Mouse (Mus musculus) hindbrain, embryonic 16.5 days (tissue): Measurements from ENCODE around the gene Tfr2. TPM values are rescaled to one million over a fixed set of nuclear protein-coding genes. Genes with fewer than 3 reads are reported as not detected.
A peak's percentile ranks its signal among the peaks of the same experiment; 100 is the strongest.

Experiments used
- ATAC-seq: fragments of 200-750 bp; cut with Nextera tagmentation; 2 replicates; pipeline ENCODE4 v1.8.0; 2017; ENCODE audit warnings: moderate TSS enrichment, moderate library complexity
- H3K27ac ChIP-seq: fragments of 300-500 bp; sonication (generic); 2 replicates; pipeline ENCODE4 v1.5.1; 2014; ENCODE audit warnings: low read depth, mild to moderate bottlenecking, control low read depth, low read length, moderate library complexity
- H3K27me3 ChIP-seq: fragments of 300-500 bp; sonication (generic); replicated peaks from 2 replicates; pipeline ENCODE4 v1.6.1; 2014; ENCODE audit warnings: low read length; ENCODE audit not compliant: control insufficient read depth, insufficient read depth
- H3K36me3 ChIP-seq: fragments of 300-500 bp; sonication (generic); 2 replicates; pipeline ENCODE4 v1.6.1; 2014; ENCODE audit warnings: mild to moderate bottlenecking, low read length, moderate library complexity, mixed read lengths; ENCODE audit not compliant: control insufficient read depth, insufficient read depth
- H3K4me1 ChIP-seq: fragments of 300-500 bp; sonication (generic); 2 replicates; pipeline ENCODE4 v1.6.1; 2014; ENCODE audit warnings: low read depth, low read length; ENCODE audit not compliant: control insufficient read depth, insufficient read depth
- H3K4me2 ChIP-seq: fragments of 300-500 bp; sonication (generic); 2 replicates; pipeline ENCODE4 v1.6.1; 2014; ENCODE audit warnings: mild to moderate bottlenecking, low read length, control low read depth, moderate library complexity
- H3K4me3 ChIP-seq: fragments of 300-500 bp; sonication (generic); 2 replicates; pipeline ENCODE4 v1.5.1; 2014; ENCODE audit warnings: mild to moderate bottlenecking, low read length, control low read depth, moderate library complexity
- H3K9ac ChIP-seq: fragments of 300-500 bp; sonication (generic); 2 replicates; pipeline ENCODE4 v1.6.1; 2014; ENCODE audit warnings: low read depth, mild to moderate bottlenecking, control low read depth, low read length, moderate library complexity
- H3K9me3 ChIP-seq: fragments of 300-500 bp; sonication (generic); 2 replicates; pipeline ENCODE4 v1.6.1; 2014; ENCODE audit warnings: mild to moderate bottlenecking, low read length, moderate library complexity; ENCODE audit not compliant: control insufficient read depth
- WGBS: fragments of 180-500 bp; shearing (Covaris S2); extraction: QIAGEN DNeasy Blood & Tissue Kit; methylation state at CpG from one replicate; pipeline ENCODE4 v1.1.7; 2014; 5-methylcytosine and 5-hydroxymethylcytosine counted together
- polyA plus RNA-seq: library from polyadenylated mRNA; unstranded; fragments of >200 nt; fragmentation: Nextera tagmentation; extraction: Ambion mirVana; gene quantifications from 2 replicates; pipeline ENCODE4 v1.2.1, GENCODE M21; 2015

Tfr2 gene
- polyA plus RNA-seq, 1 experiment from 2014 or later: 8.4 TPM

DNA sequence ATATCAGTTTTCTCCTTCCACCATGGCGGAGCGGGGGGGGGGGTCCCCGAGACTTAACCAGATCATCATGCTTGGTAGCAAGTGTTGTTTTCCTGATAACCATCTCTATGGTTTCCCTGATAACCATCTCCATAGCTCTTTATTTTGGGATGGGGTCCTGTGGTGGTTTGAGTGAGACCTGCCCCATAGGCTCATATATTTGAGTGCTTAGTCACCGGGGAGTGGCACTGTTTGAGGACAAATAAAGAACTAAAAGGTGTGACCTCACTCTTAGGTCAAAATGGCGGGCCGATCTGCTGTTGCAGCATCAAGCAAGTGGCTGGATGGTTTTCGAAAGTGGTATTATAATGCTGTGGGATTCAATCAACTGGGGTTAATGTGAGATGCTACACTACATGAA, 45.7 kb downstream of the Tfr2 start:
- Histone ChIP-seq H3K9me3 (no peaks in the 10 kb centered on the region), H3K27me3 (no peaks in the 10 kb centered on the region), H3K4me3 (no peak overlapping the region), H3K4me1 (no peaks in the 10 kb centered on the region), H3K4me2 (no peak overlapping the region), H3K27ac (no peak overlapping the region), H3K36me3 (no peaks in the 10 kb centered on the region), H3K9ac (no peak overlapping the region)
- ATAC-seq: no peak
- whole genome bisulfite sequencing: 89% methylated on average over 7 of the region's 7 CpGs

DNA sequence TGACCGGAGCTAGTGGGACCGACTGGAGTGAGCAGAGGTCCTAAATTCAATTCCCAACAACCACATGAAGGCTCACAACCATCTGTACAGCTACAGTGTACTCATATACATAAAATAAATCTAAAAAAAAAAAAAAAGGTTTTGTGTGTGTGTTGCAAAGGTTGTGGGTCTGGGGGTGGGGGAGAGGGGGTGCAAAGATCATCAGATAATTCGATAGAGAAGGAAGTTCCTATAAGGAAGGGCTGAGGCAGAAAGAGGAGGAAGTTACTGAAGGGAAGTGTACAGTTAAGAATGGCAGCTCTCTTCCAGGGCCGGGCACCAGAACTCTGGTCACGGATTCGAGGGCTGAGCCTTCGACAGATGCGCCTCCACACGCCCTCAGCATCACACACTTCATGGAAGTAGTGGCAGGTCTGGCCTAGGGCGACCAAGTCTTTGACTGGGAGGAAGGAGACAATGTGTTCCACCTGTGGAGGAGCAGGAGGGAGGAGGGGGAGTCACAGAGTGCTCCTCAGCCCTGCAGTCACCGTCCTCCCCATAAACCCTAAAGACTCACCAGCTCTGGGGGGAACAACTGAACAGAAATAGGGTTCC, 54.4 kb downstream of the Tfr2 start:
- no peak overlapping the region for H3K4me3 ChIP-seq
- H3K27ac ChIP-seq: no peak overlapping the region
- no peaks in the 10 kb centered on the region for H3K36me3 ChIP-seq
- H3K4me1 ChIP-seq: peaks cover 4% of the 10 kb centered on the region; the same call in 1 of the 2 replicates
- H3K27me3 ChIP-seq: no peaks in the 10 kb centered on the region
- WGBS: 83% methylated on average over 11 of the region's 11 CpGs
- H3K9me3 ChIP-seq: no peaks in the 10 kb centered on the region
- H3K4me2 ChIP-seq: no peak overlapping the region
- ATAC-seq: no peak
- no peak overlapping the region for H3K9ac ChIP-seq

DNA sequence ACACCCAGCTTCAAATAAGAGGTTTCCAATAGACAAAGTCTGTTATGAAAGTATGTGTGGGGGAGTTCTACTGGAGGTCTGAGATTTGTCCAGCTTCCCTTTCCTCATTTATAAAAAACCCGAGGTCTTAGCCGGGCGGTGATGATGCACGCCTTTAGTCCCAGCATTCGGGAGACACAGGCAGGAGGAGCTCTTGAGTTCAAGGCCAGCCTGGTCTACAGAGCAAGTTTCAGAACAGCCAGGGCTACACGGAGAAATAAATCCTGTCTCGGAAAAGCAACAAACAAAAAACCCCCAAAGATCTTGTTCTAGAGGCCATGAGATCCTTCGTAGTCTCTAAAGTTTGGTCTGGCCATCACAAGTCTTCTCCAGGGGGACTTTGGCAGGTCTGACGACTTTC, 58.4 kb downstream of the Tfr2 start:
- Histone ChIP-seq H3K4me2 (peak overlapping the region; percentile 80), H3K27me3 (no peaks in the 10 kb centered on the region), H3K9ac (peak overlapping the region; percentile 81), H3K4me3 (peak overlapping the region; percentile 99), H3K27ac (peak overlapping the region; percentile 91), H3K4me1 (peaks cover 29% of the 10 kb centered on the region), H3K9me3 (no peaks in the 10 kb centered on the region), H3K36me3 (no peaks in the 10 kb centered on the region)
- ATAC-seq: no peak
- WGBS: 6% methylated on average over 9 of the region's 9 CpGs

DNA sequence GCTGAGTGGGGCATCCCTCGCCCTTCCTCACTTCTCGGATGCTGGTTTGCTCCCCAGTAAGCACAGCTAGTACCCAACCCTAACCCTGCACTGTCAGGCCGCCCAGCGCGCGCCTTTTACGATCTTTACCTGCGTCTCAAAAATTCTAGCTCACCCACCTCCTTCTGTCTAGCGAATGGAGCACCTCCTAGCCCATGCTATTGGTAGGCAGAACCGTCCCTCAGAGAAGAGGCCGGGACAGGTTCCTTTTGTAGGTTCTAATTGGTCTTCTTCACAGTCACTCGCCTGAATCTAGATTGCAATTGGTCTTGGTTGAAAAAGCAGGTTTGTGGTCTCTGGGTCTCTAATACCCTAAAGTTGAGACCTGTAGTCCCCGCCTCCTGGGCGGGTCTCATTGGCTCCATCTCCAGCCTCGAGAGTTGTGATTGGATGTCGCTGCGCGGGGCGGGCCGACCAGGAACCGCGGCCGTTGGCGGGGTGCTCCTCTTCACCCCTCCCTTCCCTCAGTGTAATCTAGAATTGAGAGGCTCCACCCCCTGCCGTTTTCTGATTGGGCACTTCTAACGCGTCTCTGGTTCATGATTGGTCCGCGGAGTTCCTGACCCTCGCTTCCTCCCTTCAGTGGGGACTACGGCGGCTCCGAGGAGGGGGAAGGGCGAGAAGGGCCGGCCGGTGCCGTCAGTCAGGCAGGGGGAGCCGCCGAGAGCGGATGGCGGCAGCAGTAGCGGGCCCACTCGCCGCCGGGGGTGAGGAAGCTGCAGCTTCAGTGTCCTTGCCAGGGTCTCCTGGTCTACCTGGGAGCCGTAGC, 59.1 kb downstream of the Tfr2 start, which contains the start of the genes Fbxo24, Lrch4 and Gm20605:
TSS of gene Fbxo24 (minus strand) at position 505 of the 808 bp plus-strand sequence.
TSS of gene Lrch4 (plus strand) at position 624 of the 808 bp plus-strand sequence.
TSS of gene Gm20605 (plus strand) at position 678 of the 808 bp plus-strand sequence.
- peak; percentile 99 for ATAC-seq
- Histone ChIP-seq H3K27ac (peak within 1 kb of the TSS; percentile 92), H3K9ac (peak within 1 kb of the TSS; percentile 92), H3K27me3 (no peaks in the 10 kb centered on the region), H3K36me3 (no peaks in the 10 kb centered on the region; the same call in 1 of the 2 replicates), H3K4me2 (peak within 1 kb of the TSS; percentile 97), H3K4me1 (peaks cover 29% of the 10 kb centered on the region), H3K4me3 (peak within 1 kb of the TSS; percentile 99), H3K9me3 (no peaks in the 10 kb centered on the region)
- WGBS: under 1% methylated on average over 44 of the region's 46 CpGs

DNA sequence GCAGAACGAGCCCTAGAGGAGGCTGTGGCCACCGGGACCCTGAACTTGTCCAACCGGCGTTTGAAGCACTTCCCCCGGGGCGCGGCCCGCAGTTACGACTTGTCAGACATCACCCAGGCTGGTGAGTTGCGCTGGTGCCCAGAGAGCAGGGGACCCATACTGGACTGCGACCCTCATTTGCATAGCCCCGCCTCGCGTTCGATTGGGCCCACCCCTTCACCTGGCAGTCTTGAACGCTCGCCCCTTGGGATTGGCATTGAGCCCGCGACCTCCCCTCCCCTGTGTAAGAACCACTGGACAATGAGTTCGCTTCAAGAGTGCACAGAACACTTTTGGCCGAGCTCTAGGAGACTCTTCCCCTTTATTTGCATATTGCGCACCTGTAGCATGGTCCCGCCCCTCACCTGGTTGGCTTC, 59.7 kb downstream of the Tfr2 start:
- Histone ChIP-seq H3K4me2 (peak overlapping the region; percentile 97), H3K27me3 (no peaks in the 10 kb centered on the region), H3K36me3 (peaks cover 5% of the 10 kb centered on the region; the same call in 1 of the 2 replicates), H3K4me1 (peaks cover 29% of the 10 kb centered on the region), H3K9ac (peak overlapping the region; percentile 92), H3K9me3 (no peaks in the 10 kb centered on the region), H3K27ac (peak overlapping the region; percentile 92), H3K4me3 (peak overlapping the region; percentile 99)
- ATAC-seq: peak; percentile 19; the same call in 1 of the 2 replicates
- under 1% methylated on average over 23 of the region's 23 CpGs for WGBS

DNA sequence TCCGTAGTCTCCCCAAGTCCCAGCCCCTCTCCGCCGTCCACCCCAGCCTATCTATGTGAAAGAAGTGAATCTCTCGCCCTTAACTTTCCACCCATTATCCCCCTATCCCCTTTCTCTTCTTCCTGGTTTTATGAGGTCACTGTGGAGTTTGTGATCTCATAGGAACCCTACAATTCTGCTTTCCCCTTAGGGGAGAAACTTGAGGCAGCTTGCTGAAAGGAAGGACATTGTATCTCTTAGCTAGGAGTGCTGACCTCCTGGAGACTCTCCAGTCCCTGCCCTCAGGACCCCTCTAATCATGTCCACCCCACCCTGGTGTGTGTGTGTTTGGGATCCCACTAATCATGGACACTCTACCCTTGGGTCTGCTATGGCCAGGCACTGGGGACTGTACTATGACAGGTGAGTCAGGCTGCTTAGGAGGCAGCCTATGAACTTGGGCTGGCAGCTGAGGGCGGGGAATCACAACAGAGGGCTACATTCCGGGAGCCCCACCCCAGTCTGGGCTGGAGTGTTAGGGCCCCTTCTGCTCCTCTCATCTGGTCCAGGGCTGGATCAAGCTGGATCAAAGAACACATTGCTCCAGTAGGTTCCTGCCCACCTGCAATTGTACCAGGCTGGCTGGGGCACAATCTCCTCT, 60.4 kb downstream of the Tfr2 start:
- Histone ChIP-seq H3K36me3 (peaks cover 5% of the 10 kb centered on the region; the same call in 1 of the 2 replicates), H3K4me2 (peak overlapping the region; percentile 97), H3K4me3 (peak overlapping the region; percentile 99), H3K27ac (peak overlapping the region; percentile 37; the same call in 1 of the 2 replicates), H3K4me1 (peaks cover 29% of the 10 kb centered on the region), H3K27me3 (no peaks in the 10 kb centered on the region), H3K9me3 (no peaks in the 10 kb centered on the region), H3K9ac (peak overlapping the region; percentile 92)
- 25% methylated on average over 6 of the region's 6 CpGs for WGBS
- no peak for ATAC-seq

DNA sequence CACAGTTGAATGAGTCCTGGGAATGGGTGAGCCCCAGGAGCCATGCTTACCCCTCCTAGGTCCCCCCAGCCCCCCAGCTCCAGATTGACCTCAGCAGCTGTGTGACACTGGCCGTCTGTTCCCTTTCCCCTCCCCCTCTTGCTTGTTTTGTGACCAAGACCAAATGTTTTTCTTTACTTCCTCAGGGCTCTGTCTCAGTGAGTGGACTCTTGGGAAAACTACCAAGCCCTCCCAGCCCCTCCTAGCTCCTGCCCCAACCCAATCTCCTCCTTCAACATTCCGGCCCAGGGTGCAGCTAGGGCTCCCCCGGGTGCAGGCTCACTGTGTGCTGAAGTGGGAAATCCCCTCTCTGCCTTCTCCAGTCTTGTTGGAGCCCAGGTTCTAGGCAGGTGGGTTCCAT, 61.0 kb downstream of the Tfr2 start:
- peak overlapping the region; percentile 97 for H3K4me2 ChIP-seq
- WGBS: 30% methylated on average over 3 of the region's 3 CpGs
- no peak for ATAC-seq
- peaks cover 29% of the 10 kb centered on the region for H3K4me1 ChIP-seq
- peaks cover 8% of the 10 kb centered on the region for H3K36me3 ChIP-seq
- peak overlapping the region; percentile 64; the same call in 1 of the 2 replicates for H3K27ac ChIP-seq
- H3K27me3 ChIP-seq: no peaks in the 10 kb centered on the region
- no peaks in the 10 kb centered on the region for H3K9me3 ChIP-seq
- H3K4me3 ChIP-seq: peak overlapping the region; percentile 99; the same call in 1 of the 2 replicates
- peak overlapping the region; percentile 47 for H3K9ac ChIP-seq

DNA sequence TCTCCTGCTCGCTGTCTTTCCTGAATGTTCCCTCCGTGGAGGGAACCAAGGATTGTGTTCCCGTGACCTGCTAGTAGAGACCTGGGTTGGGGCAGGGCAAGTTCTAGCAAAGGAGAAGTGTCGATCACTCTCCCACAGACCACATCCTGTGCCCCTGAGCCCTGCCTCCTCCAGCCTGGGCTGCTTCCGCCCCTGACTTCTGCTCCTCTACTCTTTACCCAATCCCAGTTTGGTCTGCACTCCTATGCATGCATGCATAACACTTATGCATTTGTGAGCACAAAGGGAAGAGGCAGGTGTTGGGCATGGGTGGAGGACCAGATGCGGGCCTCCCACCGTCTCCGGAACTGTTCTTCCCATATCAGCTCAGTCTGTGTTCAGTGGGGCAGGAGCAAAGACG, 61.5 kb downstream of the Tfr2 start:
- Histone ChIP-seq H3K9ac (peak overlapping the region; percentile 47; the same call in 1 of the 2 replicates), H3K4me1 (peaks cover 29% of the 10 kb centered on the region), H3K4me3 (no peak overlapping the region; the same call in 1 of the 2 replicates), H3K36me3 (peaks cover 12% of the 10 kb centered on the region), H3K4me2 (peak overlapping the region; percentile 97), H3K9me3 (no peaks in the 10 kb centered on the region), H3K27ac (peak overlapping the region; percentile 64; the same call in 1 of the 2 replicates), H3K27me3 (no peaks in the 10 kb centered on the region)
- ATAC-seq: no peak
- WGBS: 67% methylated on average over 9 of the region's 9 CpGs
